Mouse (Mus musculus): ENCODE results near the gene Pgbd1.

DNA sequence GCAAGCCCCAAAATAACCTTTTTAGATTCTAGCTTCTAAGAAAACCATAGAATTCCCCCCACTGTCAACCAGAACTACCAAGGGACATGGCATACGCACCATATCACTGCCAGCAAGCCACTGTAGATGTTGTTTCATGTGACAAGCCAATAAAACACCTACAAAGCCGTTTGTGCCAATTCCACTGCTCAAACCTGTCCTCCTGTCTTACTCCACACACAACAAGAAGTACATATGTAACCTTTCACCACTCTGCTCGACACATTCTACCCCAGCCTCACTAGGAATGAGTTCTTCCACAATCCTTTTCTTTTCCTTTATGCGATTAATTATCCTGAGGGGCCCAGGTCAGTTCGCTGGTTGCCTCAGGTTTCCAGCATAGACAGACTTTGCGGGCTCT lies 45.2 kb downstream of the Pgbd1 start:
- no peak for TF ChIP-seq CTCF (IDR thresholded peaks at IDR 0.05; ENCODE audit: control insufficient read depth, insufficient read depth, low read length)
- no peak for TF ChIP-seq POLR2A (IDR thresholded peaks at IDR 0.05; ENCODE audit: borderline replicate concordance, control insufficient read depth, low read depth, low read length)
